Mouse (Mus musculus) kidney, postnatal 14 days (tissue): ENCODE data around the gene Bbip1.
"Not testable (repeated sequence)": the region's sequence is repeated elsewhere in the genome, so short reads cannot be mapped to it uniquely, and the experiment has no call there.

Experiments
- DNase-seq: peaks from one replicate; pipeline ENCODE4 v3.0.0; 2022; ENCODE audit warnings: mixed read lengths

The Bbip1 gene

DNA sequence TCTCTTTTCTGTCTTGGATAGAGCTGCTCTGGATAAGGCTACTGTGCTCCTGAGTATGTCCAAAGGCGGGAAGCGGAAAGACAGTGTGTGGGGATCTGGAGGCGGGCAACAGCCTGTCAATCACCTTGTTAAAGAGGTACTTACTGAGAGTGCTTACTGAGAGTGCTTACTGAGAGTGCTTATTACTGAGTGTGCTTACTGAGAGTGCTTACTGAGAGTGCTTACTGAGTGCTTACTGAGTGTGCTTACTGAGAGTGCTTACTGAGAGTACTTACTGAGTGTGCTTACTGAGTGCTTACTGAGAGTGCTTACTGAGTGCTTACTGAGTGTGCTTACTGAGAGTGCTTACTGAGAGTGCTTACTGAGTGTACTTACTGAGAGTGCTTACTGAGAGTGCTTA is 22.4 kb downstream of the Bbip1 start:
- not testable (repeated sequence) for DNase-seq

DNA sequence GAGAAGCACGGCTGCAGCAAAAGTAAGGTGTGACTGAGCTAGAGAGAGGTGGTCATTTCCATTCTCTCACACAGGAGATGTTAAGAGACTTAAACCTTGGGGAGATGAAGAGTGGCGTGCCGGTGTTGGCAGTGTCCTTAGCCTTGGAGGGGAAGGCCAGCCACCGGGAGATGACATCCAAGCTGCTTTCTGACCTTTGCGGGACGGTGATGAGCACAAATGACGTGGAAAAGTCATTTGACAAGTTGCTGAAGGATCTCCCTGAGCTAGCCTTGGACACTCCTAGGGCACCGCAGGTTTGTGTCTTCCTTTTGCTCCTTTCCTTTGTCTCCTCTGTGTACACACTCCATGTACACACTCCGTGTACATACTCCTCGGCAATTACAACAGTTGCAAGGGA is 24.9 kb downstream of the Bbip1 start:
- DNase-seq: no peak

DNA sequence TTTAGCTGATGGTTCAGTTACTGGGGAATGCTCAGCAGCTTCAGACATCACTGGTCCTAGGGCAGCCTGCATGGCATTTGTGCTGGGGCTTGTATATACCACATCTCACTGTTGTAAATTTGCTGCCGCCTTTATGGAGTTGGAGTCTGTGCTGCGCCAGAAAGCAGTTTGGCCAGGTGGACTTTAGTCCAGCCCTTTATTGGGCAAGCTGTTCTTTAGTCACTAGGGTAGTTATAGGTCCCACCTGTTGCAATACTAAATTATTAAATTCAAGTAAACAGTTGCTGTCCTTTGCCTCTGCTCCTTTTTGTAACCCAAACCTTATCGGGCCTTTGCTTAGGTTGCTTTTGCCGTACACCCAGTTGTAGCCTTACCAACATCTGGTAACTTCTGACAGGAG is 29.5 kb downstream of the Bbip1 start:
- no peak for DNase-seq

DNA sequence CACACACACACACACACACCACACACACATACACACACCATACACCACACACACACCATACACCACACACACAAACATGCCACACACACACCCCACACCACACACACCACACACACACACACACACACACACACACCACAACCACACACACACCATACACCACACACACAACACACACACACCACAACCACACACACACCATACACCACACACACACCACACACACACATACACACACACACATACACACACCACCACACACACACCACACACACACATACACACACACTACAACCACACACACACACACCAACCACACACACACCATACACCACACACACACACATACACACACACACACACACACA is 37.7 kb downstream of the Bbip1 start:
- not testable (repeated sequence) for DNase-seq

DNA sequence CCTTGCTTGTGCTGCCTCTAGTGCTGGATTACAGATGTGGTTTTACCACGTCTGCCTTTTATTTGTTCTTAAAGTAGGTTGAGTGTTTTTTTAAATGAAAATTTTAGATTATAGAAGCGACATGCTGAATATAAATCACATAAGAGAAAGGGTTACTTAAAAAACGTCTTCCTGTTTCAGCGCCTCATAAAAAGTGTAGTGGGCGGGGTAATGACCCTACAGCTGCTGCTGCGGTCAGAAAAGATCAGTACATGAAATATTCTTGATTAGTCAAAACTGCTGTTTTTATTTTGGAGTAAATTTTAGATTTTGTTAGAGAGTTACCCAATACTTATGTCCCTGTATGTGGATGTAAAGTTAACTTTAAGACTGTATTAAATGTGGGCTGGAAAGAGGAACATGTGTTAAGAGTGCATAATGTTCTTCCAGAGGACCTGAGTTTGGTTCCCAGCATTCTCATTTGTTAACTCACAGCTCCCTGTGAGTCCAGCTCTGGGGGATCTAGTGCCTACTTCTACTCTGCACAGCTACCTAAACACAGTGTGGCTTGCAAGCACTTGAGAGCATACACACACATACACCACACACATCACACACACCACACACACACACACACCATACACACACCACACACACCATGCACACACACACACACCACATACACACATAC is 38.3 kb downstream of the Bbip1 start:
- peak; percentile 46 for DNase-seq

DNA sequence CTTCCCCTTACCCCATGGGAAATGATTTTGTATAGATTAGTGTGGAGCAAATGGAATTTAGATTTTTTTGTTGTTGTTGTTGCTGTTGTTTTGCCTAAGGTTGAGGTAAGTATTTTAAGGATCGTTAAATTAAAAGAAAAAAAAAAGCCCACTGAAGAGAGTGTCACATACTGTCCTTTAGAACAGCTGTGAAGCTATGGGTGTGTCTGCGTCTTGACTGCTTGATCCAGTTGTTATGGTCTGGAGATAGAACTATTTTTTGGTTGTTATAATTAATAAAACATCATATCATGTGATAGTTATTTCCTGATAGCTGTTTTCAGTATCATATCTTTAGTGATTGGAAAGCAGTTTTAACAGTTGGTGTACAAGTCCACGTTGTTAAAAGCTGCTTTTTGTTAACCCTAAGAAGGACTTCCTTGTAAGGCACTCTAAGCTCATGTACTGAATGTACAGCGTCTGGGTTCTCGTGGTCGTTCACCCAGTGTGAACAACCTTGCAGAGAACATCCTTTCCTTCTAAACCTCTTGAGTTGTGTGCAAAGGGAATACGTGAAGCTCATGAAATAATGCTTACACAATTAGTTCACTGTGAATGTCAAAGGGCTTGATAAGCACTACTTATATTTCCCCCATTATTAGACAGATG is 39.5 kb downstream of the Bbip1 start:
- no peak for DNase-seq

DNA sequence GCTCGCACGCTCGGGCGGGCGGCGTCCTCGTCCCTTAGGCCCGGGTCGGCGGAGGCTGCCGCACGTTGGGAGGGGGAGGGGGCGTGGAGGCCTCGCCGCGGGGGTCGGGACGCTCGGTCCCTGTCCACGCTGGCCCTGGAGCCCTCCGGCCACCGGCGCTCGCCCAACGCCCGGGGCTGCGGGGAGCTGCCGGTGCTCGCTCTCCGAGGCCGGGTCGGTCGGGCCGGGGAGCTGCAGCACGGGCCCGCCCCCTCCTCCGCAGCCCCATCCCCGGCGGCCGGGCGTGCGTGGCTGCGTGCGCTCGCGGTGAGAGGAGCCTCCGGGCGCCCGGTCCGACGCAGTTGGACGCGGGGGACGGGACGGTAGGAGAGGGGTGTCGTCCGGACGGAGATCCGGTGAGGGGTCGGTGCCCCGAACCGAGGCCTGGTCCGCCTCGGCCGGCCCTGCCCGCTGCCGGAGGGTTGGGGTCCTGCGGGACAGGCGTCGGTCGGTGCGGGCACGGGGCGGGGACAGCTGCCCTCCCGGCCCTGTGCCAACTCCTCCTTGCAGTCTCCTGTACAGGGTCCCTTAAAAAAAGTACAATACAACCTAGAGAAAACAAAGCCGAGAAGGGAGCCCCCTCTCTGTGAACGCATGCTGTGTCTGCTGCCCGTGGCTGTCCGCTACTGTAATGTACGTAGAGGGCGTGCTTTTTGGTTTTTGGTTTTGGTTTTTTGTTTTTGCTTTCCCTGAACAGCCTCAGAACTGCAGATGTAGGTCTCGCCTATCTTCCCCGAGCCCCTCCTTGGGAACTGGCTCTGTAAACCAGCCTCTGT is 40.7 kb downstream of the Bbip1 start:
- peak; percentile 66 for DNase-seq

DNA sequence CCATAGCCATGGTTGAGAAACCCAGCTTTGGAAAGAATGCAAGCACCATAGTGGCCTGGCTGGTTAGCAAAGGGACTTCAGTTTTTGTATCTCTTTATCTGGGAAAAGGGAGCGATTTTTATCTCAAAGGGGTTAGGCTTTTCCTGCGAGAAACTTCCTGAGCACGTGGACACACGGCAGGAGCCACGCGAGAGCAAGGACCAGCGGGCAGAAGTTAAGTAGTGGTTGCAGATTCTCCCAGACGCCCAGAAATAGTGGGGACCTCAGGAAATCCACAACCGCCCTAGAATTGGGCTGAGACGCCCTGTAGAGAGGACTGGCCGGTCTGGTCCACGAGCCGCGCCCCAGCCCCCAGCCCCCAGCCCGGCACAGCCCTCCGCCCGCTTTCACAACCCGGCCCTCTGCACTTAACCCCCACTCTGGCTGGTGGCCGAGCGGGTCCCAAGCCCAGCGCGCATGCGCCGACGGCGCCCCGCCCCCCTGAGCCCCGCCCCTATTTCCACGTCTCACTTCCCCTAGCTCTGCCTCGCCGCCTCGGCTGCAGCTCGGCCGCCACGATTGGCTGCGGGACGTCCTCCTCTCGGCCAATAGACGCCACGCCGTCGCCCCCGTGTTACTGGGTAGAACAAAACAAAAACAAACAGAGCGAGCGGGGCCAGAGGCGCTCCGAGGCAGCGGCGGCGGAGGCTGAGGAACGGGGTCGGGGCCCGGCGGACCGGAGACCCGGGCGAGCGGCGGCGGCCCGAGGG is 41.5 kb downstream of the Bbip1 start:
- peak; percentile 98 for DNase-seq

DNA sequence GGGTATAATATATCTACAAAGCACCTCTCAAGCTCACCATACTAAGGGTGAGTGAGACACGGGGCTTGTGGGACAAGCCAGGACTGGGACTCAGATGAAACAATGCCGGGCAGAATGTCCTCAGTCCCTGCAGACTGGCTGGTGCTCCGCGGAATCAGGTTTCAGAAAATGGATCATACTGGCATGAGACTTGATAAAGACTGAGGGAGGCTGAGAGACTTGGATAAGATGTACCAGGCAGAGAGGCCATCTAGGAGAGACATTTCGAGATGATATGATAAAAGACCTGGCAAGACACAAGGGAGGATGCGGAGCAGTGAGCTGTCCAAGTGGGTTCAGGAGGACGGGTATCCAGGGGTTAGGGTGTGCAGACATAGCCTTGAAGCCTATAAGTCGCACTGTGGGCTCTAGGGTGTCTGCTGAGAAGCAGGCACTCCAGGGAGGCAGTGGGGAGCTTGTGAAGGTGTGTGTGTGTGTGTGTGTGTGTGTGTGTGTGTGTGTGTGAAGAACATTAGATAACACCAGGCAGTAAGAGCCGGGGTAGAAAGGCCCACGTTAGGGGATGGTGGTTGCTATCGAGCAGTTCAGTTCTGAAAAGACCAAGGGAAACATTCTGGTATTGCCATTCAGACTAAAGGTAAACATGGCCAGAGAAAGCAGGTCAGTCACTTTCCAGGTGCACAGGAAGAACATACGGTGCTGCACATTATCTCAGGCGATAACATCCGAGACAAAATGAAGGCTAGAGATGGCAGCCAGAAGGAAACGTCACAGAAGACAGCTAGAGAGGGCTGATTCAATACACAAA is 42.3 kb downstream of the Bbip1 start:
- no peak for DNase-seq

DNA sequence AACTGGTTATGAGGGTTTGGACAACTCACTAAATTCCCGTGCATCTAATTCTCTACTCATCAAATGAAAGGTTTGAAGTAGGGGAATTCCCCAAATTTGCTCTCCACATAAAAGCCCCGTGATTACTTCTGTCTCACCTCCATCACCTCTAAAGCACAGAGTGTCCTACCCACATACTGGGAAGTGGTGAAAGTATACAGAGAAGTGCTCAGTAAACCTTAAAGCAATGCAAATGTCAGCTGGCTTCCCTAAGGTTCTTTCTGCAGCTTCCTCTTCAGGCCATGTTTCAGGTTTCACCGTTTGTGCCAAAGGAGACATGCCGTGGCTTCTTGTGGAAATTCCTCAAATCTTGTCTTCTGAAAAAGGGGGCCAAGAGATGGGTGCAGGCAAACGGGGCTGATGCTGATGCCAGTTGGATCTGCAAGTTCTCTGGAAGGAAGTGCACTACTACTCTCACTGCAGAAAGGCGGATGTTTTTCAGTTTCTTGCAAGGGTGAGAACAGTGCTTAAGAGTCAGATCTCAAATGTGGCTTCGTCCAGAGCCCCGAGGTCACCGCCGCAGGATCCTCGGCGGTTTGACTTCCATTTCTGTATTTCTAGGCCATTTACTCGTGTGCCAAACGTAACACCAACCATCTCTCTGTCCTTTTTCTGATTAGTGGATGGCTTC is 44.4 kb downstream of the Bbip1 start:
- DNase-seq: no peak

DNA sequence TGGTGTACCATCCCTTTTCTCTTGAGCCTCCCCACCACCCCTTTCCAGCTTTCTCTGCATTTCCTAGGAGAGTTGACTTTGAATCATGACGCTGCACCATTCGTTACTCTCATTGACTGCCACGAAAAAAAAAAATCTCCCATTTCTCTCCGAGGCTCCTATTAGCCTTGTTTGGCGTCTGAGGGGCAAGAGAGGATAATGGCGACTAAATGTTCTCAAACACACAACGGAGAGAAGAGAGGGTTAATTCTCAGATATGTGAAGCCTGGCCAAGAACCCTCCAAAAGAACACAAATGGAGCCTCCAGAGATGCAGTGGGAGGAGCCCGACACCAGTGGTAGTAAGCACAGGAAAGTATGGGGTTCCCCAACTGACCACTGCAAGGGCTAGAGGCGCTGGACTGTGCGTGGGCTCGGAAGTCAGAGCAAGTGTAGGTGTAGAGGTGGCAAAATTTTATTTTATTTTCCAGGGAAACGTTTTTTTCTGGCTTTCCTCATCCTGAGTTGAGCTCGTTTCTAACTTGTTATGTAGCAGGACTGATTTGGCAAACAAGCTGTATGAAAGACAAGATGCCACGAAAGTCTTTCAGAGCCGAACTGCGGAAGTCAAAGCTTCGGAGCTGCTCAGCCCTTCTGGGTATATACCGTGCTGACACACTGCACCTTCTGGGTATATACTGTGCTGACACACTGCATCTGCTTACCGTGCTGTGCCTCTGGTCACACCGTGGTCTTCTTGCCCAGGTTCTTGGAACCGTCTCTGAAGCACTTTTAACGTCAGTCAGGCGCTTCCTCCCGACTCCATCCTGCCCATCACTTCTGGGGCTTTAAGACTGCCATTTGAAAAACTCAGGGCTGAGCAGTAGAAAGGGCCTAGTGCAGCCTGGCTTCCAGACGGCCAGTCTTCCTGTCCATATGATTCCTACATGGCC is 45.2 kb downstream of the Bbip1 start:
- no peak for DNase-seq

DNA sequence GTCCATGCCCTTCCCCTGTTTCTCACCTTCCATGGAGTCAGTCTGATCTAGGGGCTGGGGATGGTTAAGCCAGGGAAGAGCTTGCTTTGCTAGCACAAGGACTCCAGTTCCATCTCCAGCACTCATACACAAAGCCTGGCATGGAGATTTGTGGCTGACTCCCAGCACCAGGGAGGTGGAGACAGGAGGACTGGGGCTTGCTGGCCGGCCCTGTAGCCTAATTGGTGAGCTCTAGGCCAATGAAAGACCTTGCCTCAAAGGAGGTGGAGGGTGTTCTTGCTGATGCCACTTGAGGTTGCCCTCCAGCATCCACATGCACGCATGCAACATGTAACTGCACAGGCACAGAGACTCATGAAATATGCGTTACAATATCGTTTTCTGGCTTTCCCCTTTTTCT is 45.9 kb downstream of the Bbip1 start:
- DNase-seq: no peak

DNA sequence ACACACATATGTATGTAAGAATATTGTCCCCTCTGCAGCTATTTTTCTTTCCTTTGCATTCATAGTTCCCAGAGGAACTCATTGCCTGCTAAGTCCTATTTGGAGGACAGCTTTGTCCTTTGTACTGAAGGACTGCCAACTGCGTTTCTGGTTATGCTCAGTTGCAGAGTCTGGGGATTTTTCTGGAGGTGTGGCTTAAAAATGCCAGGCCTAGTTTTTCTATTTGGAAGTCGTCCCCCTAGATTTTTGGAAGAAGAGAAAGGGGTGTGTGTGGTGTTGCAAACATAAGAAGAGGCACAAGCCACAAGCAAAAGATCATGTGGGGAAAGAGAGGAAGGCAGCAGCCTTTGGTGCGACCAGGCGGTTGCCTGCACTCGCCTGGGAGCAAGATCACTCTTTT is 46.4 kb downstream of the Bbip1 start:
- no peak for DNase-seq

DNA sequence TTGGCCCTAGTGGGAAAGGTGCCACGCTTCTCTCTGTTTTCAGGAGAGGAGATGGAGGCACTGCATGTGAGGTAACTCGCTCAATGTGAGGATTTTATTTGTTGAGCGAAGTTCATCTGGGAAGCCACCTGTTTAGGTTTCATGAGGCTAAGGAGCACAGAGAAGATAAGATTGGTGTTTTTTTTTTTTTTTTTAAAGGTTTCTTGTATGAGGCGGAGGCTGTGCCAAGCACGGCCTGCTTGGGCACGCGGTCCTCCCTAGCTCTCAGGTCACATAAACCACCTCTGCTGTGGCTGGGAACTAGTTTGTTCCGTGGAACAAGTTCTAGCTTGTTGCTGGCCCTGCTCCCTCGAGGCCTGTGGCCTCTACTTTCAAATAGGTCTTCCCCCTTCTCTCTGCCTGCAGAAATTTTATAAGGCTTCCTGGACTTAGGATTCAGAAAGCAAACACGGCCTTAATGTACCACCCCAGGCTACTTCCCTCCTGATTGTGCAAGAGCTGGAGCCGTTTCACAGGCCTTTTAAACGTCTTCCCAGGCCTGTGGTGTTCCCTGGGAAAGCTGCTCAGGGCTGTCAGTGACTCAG is 49.8 kb downstream of the Bbip1 start:
- peak; percentile 34 for DNase-seq

DNA sequence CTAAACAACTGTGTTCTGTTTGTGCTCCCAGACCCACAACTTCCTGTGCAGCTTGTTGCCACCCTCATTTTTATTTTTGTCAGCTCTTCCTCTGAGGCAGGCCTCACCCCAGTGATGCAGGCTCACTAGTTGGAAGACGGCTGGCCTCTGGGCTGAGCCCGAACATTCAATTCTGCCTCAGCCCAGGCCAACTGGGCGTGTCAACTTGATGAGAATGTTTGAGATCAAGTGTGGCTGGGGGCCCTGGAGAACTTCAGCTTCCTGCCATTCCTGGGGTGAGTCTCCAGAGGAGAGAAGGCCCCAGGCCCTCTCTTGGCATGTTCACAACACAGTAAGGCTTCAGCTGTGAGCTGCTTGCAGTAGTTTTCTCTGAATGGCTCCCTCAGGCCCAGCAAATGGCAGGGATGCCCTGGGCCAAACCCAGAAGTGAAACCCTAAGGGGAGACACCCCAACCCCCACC is 50.7 kb downstream of the Bbip1 start:
- peak; percentile 40 for DNase-seq

DNA sequence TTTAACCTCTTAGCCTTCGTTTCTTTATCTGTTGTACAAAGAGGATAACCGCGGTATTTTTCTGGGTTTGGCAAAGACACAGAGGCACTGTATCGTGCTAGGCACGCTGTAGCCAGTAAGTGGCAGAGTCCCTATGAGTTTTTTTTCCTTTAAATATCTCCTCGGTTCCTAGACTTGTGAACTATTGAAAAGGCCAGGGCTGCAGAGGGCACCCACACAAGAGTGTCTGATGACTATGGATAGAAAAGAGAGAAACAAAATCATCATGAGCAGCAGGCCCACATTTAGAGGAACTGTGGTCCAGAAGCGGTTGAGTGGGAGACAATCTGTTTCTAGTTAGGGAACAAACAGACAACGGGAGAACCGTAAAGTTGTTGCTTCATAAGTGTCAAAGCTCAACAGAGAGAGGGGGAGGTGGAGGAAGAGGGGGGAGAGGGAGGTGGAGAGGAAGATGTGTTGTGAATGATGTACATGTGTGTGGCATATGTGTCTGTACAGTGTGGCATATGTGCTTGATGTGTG is 51.5 kb downstream of the Bbip1 start:
- no peak for DNase-seq

DNA sequence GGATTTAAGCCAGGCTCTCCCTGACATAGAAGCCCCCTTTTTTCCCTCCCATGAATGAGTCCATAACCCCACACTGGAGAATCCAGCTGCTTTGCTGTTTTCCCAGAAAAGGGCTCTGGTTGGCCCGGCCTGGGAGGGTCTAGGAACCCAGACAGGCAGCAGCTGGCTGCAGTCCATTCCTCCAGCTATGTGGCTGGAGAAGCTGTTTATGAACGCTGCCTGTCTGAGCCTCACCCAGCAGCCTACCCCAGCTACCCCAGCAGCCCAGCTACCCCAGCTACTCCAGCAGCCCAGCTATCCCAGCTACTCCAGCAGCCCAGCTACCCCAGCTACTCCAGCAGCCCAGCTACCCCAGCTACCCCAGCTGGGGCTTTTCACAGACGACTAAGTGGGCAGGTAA is 52.4 kb downstream of the Bbip1 start, which contains the start of gene Pdcd4:
TSS of gene Pdcd4 (plus strand) at position 171 of the 400 bp plus-strand sequence.
- DNase-seq: peak; percentile 48

DNA sequence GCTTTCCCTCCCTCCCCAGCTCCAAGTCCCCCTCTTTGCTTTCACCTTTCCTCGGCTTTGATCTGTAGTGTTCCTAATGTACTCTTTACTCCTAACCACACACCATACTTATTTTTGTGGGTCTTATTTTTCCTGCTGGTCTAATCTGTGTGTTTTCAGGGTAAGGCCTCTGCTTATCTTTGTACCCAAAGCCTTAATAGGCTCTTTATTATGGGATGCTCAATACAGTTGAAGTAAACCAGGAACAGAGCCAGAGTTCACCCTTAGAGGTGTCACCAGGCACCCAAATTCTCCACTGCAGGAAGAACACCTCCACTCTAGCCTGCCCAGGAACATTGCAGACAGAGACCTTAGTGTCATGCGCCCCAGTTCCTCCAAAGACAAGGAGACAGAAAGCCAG is 52.9 kb downstream of the Bbip1 start:
- DNase-seq: no peak

DNA sequence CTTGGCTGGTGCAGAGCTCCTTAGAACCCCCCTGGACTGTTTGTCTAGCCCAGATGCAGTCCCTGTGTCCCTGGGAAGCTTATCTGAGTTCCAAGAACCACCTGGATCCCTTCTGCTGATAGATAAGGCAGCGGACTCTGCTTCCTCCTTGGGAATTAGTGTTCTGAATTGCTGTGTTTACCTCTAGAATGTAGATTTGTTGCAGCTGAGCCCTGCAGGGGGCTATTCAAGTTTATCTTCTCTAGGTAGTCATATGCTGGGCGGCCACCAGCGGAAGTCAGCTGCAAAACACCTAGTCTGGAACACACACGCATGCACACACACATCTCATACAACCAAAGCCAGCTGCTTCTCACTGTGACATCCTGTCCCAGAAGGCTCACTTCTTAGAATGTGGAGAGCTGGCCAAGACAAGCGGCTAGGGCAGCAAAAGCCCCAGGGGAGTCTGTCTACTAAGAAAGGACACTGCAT is 53.6 kb downstream of the Bbip1 start:
- peak; percentile 38 for DNase-seq

DNA sequence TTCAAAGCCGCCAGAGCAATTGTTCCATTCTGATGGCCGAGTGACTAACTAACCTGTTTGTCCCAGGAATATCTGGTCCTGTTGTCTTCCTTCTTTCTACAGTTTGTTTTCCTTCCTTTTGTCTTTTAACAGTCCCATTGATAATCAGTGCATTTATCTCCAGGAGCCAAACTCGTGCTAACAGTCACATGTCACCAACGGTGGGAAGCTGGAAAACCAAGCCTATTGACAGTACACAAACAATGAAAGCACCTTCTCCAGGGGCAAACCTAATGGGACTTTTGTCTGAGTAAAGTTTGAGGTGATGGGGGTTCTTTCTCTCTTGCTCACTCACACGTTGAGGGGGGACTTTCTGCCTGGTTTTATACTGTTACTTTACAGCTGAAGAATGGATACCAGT is 54.2 kb downstream of the Bbip1 start:
- no peak for DNase-seq
